Mouse (Mus musculus): ENCODE data around the gene Adamts6. TPM values are rescaled to one million over a fixed set of nuclear protein-coding genes. Genes with fewer than 3 reads are reported as not detected.

The Adamts6 gene
- polyA plus RNA-seq, 1 experiment from 2014 or later = 2.6 TPM

DNA sequence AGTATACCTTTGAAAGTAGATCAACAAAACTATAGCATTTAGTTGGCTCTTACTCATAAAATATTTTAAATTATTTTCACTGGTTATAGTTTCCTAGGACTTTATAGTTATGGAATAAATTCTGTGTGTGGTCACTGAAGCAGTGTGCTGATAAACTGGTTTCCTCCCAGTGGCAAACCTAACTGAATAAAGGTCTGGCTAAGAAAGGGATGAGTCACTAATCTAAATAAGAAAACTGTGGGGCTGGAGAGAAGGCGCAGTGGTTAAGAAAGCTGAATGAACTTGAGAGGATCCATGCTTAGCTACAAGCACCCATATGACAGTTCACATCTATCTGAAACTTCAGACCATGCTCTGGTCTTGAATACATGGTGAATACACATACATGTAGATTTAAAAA, 7.8 kb downstream of the Adamts6 start:
- H3K27ac ChIP-seq (ENCODE audit: low read depth, low read length) = no peak overlapping the region
- no peaks in the 10 kb centered on the region for H3K4me1 ChIP-seq (ENCODE audit: control insufficient read depth, insufficient read depth, low read length)
- no peak for DNase-seq (ENCODE audit: low spot score)
- 91% methylated on average over 1 of the region's 1 CpGs for WGBS
- no peak overlapping the region for H3K4me2 ChIP-seq (ENCODE audit: low read depth)
- H3K9ac ChIP-seq (ENCODE audit: low read length) = no peak overlapping the region
- H3K9me3 ChIP-seq (ENCODE audit: control insufficient read depth, low read length) = no peaks in the 10 kb centered on the region
- no peaks in the 10 kb centered on the region for H3K27me3 ChIP-seq (ENCODE audit: control insufficient read depth, insufficient read depth, low read length)
- ATAC-seq (ENCODE audit: insufficient read depth, low FRiP score, low TSS enrichment) = no peak
- no peaks in the 10 kb centered on the region for H3K36me3 ChIP-seq (ENCODE audit: control insufficient read depth, insufficient read depth, low read length)
- H3K4me3 ChIP-seq (ENCODE audit: low read depth, low read length) = no peak overlapping the region

DNA sequence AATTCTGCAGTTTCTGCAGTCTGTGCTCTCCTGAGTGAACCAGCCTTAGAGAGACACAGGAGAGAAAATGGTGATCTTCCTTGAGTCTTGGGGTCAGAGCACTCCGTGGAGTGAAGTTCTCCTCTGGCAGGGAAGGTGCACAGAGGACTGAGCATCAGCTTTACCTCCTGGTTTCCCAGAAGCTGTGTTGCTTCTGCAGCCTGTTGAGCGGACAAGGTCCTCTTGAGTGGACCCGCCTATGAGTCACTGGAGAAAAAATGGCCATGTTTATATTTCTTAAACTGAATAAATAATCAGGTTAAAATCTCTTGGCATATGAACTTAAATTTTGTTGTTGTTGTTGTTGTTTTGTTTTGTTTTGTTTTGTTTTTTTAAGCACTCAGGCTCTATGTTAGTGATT, 41.7 kb downstream of the Adamts6 start:
- Histone ChIP-seq H3K4me1 (ENCODE audit: control insufficient read depth, insufficient read depth, low read length) (no peaks in the 10 kb centered on the region), H3K4me2 (ENCODE audit: low read depth) (no peak overlapping the region), H3K9me3 (ENCODE audit: control insufficient read depth, low read length) (no peaks in the 10 kb centered on the region), H3K27ac (ENCODE audit: low read depth, low read length) (no peak overlapping the region), H3K36me3 (ENCODE audit: control insufficient read depth, insufficient read depth, low read length) (no peaks in the 10 kb centered on the region), H3K9ac (ENCODE audit: low read length) (no peak overlapping the region), H3K4me3 (ENCODE audit: low read depth, low read length) (no peak overlapping the region), H3K27me3 (ENCODE audit: control insufficient read depth, insufficient read depth, low read length) (no peaks in the 10 kb centered on the region)
- DNase-seq (ENCODE audit: low spot score) = no peak
- WGBS = 86% methylated on average over 3 of the region's 3 CpGs
- ATAC-seq (ENCODE audit: insufficient read depth, low FRiP score, low TSS enrichment) = no peak

DNA sequence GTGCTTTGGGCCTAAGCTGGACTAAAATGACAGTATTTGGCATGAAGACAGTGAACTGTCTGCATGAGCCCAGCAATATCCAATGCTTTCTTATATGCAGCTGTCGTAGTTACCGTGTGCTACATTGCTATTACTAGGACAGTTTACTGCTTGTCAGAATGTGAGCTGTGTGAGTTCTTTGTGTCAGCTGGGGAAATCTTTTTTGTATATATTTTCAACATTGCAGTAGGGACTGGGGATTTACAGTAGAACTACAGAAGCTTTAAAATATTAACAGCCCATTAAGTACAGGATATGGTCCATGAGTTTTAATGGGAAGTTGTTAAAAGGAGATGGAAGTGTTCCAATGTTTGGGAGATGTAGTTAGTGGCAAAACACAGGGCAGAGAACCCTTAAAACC, 42.1 kb downstream of the Adamts6 start:
- ATAC-seq (ENCODE audit: insufficient read depth, low FRiP score, low TSS enrichment) (no peak), DNase-seq (ENCODE audit: low spot score) (no peak)
- H3K27ac ChIP-seq (ENCODE audit: low read depth, low read length) = no peak overlapping the region
- H3K36me3 ChIP-seq (ENCODE audit: control insufficient read depth, insufficient read depth, low read length) = no peaks in the 10 kb centered on the region
- H3K9me3 ChIP-seq (ENCODE audit: control insufficient read depth, low read length) = no peaks in the 10 kb centered on the region
- H3K4me3 ChIP-seq (ENCODE audit: low read depth, low read length) = no peak overlapping the region
- no peaks in the 10 kb centered on the region for H3K27me3 ChIP-seq (ENCODE audit: control insufficient read depth, insufficient read depth, low read length)
- H3K9ac ChIP-seq (ENCODE audit: low read length) = no peak overlapping the region
- 87% methylated on average over 2 of the region's 2 CpGs for WGBS
- H3K4me2 ChIP-seq (ENCODE audit: low read depth) = no peak overlapping the region
- H3K4me1 ChIP-seq (ENCODE audit: control insufficient read depth, insufficient read depth, low read length) = no peaks in the 10 kb centered on the region

DNA sequence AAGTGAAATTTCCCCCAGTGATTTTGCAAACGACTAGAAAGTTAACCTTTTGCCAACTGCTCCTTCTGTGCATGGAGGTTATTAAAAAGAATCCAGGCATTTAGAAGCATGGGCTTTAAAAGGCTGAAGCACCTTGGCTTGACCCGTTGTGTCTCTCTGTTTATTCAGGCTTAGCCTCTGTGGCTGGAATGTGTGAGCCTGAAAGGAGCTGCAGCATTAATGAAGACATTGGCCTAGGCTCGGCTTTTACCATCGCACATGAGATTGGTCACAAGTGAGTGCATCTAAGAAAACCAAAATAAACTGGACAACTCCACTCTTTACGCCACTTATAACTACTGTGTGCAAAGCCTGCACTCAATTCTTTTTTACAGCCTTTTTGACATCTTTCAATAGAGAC, 65.0 kb downstream of the Adamts6 start:
- DNase-seq (ENCODE audit: low spot score) (no peak), ATAC-seq (ENCODE audit: insufficient read depth, low FRiP score, low TSS enrichment) (no peak)
- Histone ChIP-seq H3K9me3 (ENCODE audit: control insufficient read depth, low read length) (no peaks in the 10 kb centered on the region), H3K4me2 (ENCODE audit: low read depth) (no peak overlapping the region), H3K4me3 (ENCODE audit: low read depth, low read length) (no peak overlapping the region), H3K27me3 (ENCODE audit: control insufficient read depth, insufficient read depth, low read length) (no peaks in the 10 kb centered on the region), H3K27ac (ENCODE audit: low read depth, low read length) (no peak overlapping the region), H3K9ac (ENCODE audit: low read length) (no peak overlapping the region), H3K36me3 (ENCODE audit: control insufficient read depth, insufficient read depth, low read length) (no peaks in the 10 kb centered on the region), H3K4me1 (ENCODE audit: control insufficient read depth, insufficient read depth, low read length) (no peaks in the 10 kb centered on the region)
- WGBS = 57% methylated on average over 5 of the region's 5 CpGs

DNA sequence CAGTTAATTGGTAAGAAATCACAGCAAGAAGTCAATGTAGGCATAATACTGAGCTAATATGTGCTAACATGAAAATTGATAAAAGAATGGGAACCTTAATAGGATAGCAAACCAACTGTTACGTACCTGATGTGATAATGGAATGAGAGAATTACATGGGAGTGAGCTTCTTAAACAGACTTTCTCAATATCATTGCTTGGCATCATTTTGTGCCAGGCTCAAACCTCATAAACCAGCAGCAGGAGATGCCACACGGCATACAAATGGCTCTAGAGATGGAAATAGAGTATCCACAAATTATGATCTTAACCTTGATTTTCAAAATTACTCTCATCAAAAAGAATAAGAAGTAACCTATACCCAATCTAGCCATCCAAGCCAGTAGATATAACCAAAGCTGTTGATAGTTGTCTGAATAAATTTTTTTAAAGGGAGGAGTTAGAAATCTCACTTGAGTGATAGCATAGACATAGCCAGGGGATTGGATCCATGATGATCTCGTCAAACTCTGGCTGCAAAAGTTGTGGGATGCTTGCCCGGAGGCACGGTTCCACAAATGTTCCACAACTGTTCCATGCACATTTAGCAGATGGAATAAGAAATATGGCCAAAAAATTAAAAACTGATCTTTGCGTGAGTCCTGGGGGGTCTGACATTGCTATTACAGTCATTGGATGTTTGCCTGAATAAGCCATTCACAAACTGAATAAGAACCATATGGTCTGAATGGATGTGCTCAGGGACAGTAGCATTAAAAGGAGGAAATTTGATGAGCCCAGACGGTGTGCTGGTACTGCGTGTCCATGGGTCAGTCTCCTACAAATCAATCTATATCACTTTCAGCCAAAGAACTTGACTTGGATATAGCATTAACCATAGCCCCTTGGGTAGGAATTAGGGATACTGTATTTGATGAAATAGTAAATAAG, 106.1 kb downstream of the Adamts6 start:
- Histone ChIP-seq H3K36me3 (ENCODE audit: control insufficient read depth, insufficient read depth, low read length) (no peaks in the 10 kb centered on the region), H3K27ac (ENCODE audit: low read depth, low read length) (no peak overlapping the region), H3K4me2 (ENCODE audit: low read depth) (no peak overlapping the region), H3K27me3 (ENCODE audit: control insufficient read depth, insufficient read depth, low read length) (no peaks in the 10 kb centered on the region), H3K9ac (ENCODE audit: low read length) (no peak overlapping the region), H3K4me3 (ENCODE audit: low read depth, low read length) (no peak overlapping the region), H3K4me1 (ENCODE audit: control insufficient read depth, insufficient read depth, low read length) (no peaks in the 10 kb centered on the region), H3K9me3 (ENCODE audit: control insufficient read depth, low read length) (no peaks in the 10 kb centered on the region)
- WGBS = 85% methylated on average over 8 of the region's 8 CpGs
- ATAC-seq (ENCODE audit: insufficient read depth, low FRiP score, low TSS enrichment) (no peak), DNase-seq (ENCODE audit: low spot score) (no peak)

GRCm38 (mm10) chr13:104397814-104398213, 110.2 kb downstream of the Adamts6 start:
- no peak overlapping the region for H3K4me2 ChIP-seq (ENCODE audit: low read depth)
- no peak overlapping the region for H3K27ac ChIP-seq (ENCODE audit: low read depth, low read length)
- DNase-seq (ENCODE audit: low spot score) = no peak
- H3K9me3 ChIP-seq (ENCODE audit: control insufficient read depth, low read length) = no peaks in the 10 kb centered on the region
- no peaks in the 10 kb centered on the region for H3K36me3 ChIP-seq (ENCODE audit: control insufficient read depth, insufficient read depth, low read length)
- no peak overlapping the region for H3K4me3 ChIP-seq (ENCODE audit: low read depth, low read length)
- H3K27me3 ChIP-seq (ENCODE audit: control insufficient read depth, insufficient read depth, low read length) = no peaks in the 10 kb centered on the region
- 77% methylated on average over 8 of the region's 8 CpGs for WGBS
- no peak overlapping the region for H3K9ac ChIP-seq (ENCODE audit: low read length)
- ATAC-seq (ENCODE audit: insufficient read depth, low FRiP score, low TSS enrichment) = no peak
- H3K4me1 ChIP-seq (ENCODE audit: control insufficient read depth, insufficient read depth, low read length) = no peaks in the 10 kb centered on the region

- ATAC-seq (ENCODE audit: insufficient read depth, low FRiP score, low TSS enrichment) = no peak
- H3K27ac ChIP-seq (ENCODE audit: low read depth, low read length) = no peak overlapping the region
- no peaks in the 10 kb centered on the region for H3K27me3 ChIP-seq (ENCODE audit: control insufficient read depth, insufficient read depth, low read length)
- H3K4me3 ChIP-seq (ENCODE audit: low read depth, low read length) = no peak overlapping the region
- no peaks in the 10 kb centered on the region for H3K36me3 ChIP-seq (ENCODE audit: control insufficient read depth, insufficient read depth, low read length)
- no peak overlapping the region for H3K4me2 ChIP-seq (ENCODE audit: low read depth)
- H3K9ac ChIP-seq (ENCODE audit: low read length) = no peak overlapping the region
- H3K9me3 ChIP-seq (ENCODE audit: control insufficient read depth, low read length) = no peaks in the 10 kb centered on the region
- 93% methylated on average over 2 of the region's 2 CpGs for WGBS
- H3K4me1 ChIP-seq (ENCODE audit: control insufficient read depth, insufficient read depth, low read length) = no peaks in the 10 kb centered on the region
- no peak for DNase-seq (ENCODE audit: low spot score)
Observed at GRCm38 (mm10) chr13:104432734-104433133, 145.1 kb downstream of the Adamts6 start.

GRCm38 (mm10) chr13:104442559-104442958, 154.9 kb downstream of the Adamts6 start:
- Histone ChIP-seq H3K27ac (ENCODE audit: low read depth, low read length) (no peak overlapping the region), H3K27me3 (ENCODE audit: control insufficient read depth, insufficient read depth, low read length) (no peaks in the 10 kb centered on the region), H3K36me3 (ENCODE audit: control insufficient read depth, insufficient read depth, low read length) (no peaks in the 10 kb centered on the region), H3K4me3 (ENCODE audit: low read depth, low read length) (no peak overlapping the region), H3K9me3 (ENCODE audit: control insufficient read depth, low read length) (no peaks in the 10 kb centered on the region), H3K4me1 (ENCODE audit: control insufficient read depth, insufficient read depth, low read length) (no peaks in the 10 kb centered on the region), H3K9ac (ENCODE audit: low read length) (no peak overlapping the region), H3K4me2 (ENCODE audit: low read depth) (no peak overlapping the region)
- 73% methylated on average over 7 of the region's 7 CpGs for WGBS
- DNase-seq (ENCODE audit: low spot score) (no peak), ATAC-seq (ENCODE audit: insufficient read depth, low FRiP score, low TSS enrichment) (peak; percentile 41; the same call in 1 of the 2 replicates)

- no peaks in the 10 kb centered on the region for H3K27me3 ChIP-seq (ENCODE audit: control insufficient read depth, insufficient read depth, low read length)
- no peak overlapping the region for H3K9ac ChIP-seq (ENCODE audit: low read length)
- no peaks in the 10 kb centered on the region for H3K4me1 ChIP-seq (ENCODE audit: control insufficient read depth, insufficient read depth, low read length)
- no peaks in the 10 kb centered on the region for H3K9me3 ChIP-seq (ENCODE audit: control insufficient read depth, low read length)
- no peak overlapping the region for H3K27ac ChIP-seq (ENCODE audit: low read depth, low read length)
- no peak overlapping the region for H3K4me3 ChIP-seq (ENCODE audit: low read depth, low read length)
- WGBS = 50% methylated on average over 1 of the region's 1 CpGs
- DNase-seq (ENCODE audit: low spot score) (no peak), ATAC-seq (ENCODE audit: insufficient read depth, low FRiP score, low TSS enrichment) (no peak)
- H3K4me2 ChIP-seq (ENCODE audit: low read depth) = no peak overlapping the region
- H3K36me3 ChIP-seq (ENCODE audit: control insufficient read depth, insufficient read depth, low read length) = no peaks in the 10 kb centered on the region
Observed at GRCm38 (mm10) chr13:104445437-104445836, 157.8 kb downstream of the Adamts6 start.
